Mouse (Mus musculus) MN1 (cell line): ENCODE data around the gene Tigit.

Experiments used
- DNase-seq: peaks from one replicate; pipeline ENCODE4 v3.0.0-alpha.2; 2016; ENCODE audit warnings: low spot score

The Tigit gene

GRCm38 (mm10) chr16:43668294-43668693 lies 4.3 kb upstream of the Tigit start:
- no peak for DNase-seq

- DNase-seq = no peak
Observed at GRCm38 (mm10) chr16:43664861-43665260, 915 bp upstream of the Tigit start.

DNA sequence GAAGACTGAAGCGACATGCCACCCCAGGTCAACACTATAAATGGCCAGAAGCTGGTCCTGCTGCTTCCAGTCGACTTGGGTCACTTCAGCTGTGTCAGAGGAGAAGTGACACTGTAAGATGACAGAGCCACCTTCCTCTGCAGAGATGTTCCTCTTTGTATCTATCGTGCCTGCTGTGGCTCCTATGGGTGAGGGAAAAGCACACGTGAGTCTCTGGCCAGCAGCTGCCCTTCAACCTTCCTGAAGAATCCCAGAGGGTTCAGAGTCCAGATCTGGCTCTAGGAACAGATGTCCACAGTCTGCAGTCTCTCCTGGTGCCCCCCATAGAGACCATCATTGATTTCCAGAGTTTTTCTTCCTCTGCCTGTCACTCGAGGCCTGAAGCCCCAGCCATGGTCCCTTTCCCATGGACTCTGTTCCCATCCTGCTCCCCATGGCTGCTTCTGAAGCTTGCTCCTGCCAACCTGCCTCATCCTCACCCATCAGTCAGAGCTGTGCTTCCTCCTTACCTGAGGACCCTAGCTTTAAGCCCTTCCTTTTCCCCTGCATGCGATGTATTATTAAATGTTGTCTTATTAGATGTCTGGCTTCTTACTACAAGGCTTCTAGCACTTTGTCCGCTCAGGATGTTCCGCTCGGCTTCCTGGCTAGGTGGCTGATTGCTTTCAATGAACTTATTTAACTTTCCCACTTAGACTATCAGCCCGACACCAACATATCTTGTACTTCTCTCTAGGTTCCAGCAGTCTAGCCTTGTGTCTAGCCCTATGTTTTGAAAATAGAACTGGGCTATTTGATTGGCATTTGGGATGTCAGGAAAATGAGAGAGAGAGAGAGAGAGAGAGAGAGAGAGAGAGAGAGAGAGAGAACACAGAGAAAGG lies 1.6 kb downstream of the Tigit start:
- no peak for DNase-seq

DNA sequence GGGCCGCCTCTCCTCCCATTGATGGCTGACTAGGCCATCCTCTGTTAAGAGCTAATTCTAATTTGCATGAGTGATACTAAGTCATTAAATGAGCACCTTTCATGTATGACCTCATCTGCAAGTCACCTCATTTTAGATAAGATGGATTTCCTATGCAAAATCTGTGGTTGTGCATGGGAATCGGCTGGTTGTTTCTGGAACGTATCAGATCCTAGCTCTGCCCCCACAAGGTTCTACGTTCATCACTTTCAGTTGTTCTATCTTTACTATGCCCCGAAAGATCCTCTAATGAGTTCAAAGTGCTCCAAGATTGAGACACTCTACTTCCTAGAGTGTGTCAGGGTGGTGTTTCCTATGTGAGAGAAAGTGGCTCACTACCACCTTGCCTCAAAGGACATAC lies 2.4 kb downstream of the Tigit start:
- no peak for DNase-seq

- DNase-seq = no peak
Observed at GRCm38 (mm10) chr16:43655183-43655787, 8.7 kb downstream of the Tigit start.

- DNase-seq = no peak
Observed at GRCm38 (mm10) chr16:43654269-43654668, 9.7 kb downstream of the Tigit start.

DNA sequence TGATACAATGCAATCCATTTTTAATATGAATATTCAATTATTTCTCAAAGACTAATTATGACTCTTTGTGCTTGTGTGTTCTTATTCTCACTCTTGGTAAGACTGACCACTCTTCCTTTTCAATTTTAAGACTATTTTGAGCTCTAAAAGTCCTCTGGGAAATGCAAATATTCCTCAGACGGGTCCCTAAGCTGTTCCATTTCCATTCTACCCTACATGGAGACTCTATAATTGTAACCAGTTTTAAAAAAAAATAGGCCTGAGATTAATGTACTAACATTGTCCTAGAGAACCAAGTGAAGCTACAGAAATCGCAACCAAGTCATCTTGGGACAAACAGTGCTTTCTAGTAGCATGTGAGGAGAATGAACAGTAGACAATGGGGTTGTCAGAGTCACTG lies 10.7 kb downstream of the Tigit start:
- DNase-seq = no peak

- no peak for DNase-seq
Observed at GRCm38 (mm10) chr16:43650355-43651080, 13.4 kb downstream of the Tigit start.

GRCm38 (mm10) chr16:43647641-43648040 lies 16.3 kb downstream of the Tigit start:
- no peak for DNase-seq

GRCm38 (mm10) chr16:43646943-43647342 lies 17.0 kb downstream of the Tigit start:
- no peak for DNase-seq

DNA sequence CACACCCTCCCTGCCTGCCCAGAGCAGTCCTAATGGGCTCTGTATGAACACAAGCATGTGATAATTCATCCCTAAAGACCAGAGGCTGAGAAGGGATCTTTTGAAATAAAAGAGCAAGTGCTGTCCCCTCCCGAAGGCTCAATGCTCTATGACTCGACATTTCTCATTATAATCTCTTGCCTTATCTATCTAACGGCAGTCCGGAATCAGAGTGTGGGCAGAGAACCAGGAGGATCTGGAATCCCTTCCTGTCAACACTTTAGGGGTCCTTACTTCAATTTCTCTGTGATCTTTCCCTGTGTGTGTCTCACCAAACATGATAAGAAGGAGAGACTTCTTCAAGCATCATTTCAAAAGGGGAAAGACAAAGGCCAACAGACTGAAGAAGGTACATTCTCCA lies 18.1 kb downstream of the Tigit start:
- no peak for DNase-seq

- no peak for DNase-seq
Observed at GRCm38 (mm10) chr16:43641230-43641629, 22.7 kb downstream of the Tigit start.

- DNase-seq = no peak
Observed at GRCm38 (mm10) chr16:43638406-43639049, 25.4 kb downstream of the Tigit start.

DNA sequence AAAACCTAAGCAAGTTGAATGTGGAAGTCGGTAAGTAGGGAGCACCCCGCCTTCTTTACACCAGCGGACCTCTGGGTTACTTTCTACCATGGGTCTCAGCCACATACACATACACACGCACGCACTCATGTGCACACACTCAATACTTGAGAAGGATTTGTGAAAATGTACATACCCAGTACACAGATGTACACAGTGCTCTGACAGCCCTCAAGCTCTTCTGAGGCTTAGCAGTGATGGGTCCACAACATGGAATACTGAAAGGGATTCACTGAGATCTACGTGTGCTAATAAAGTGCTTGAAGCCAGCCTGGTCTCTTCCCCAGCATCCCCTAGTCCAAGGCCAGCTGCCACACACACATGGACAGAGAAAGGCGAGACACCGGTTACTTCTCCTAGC lies 26.7 kb downstream of the Tigit start:
- no peak for DNase-seq

- no peak for DNase-seq
Observed at GRCm38 (mm10) chr16:43634037-43634436, 29.9 kb downstream of the Tigit start.

GRCm38 (mm10) chr16:43631758-43632157 lies 32.2 kb downstream of the Tigit start:
- no peak for DNase-seq

DNA sequence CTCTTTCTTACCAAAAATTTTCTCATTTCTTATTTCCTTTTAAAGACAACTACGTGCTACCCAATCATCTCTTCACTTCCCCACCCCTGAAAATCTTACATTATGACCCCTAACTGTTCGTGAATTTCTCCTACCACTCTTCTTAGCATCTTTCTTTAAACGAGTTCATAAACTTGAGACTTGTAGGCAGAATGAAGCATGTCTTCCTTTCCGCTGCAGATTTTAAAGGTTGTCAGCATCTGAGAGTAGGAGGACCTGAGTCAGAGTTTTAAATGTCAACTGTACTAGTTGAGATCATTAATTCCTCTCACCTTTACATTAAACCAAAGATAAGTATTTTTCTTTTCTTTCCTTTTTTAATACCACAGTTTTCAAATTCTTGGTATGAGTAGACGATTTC lies 35.3 kb downstream of the Tigit start:
- no peak for DNase-seq

DNA sequence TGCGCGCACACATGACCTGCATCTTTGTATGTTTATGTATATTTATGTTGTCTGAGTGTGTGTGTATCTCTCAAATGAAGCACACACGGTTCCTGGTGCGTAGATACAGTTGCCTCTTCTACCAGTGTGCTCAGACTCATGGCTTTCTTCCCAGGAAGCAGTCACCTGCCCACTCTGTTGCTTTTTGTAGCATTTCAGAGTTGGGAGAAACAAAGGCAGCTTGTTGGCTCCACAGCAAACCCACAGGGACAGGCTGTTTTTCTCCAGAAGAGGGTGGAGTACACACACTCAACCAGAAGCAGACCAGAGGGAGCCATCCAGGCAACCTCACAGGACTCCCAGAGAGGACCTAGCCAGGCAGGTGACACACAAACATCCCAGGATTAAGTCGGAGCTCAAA lies 38.0 kb downstream of the Tigit start:
- no peak for DNase-seq

GRCm38 (mm10) chr16:43625289-43625688 lies 38.7 kb downstream of the Tigit start:
- DNase-seq = no peak

GRCm38 (mm10) chr16:43624876-43625275 lies 39.1 kb downstream of the Tigit start:
- no peak for DNase-seq

GRCm38 (mm10) chr16:43623315-43624000 lies 40.5 kb downstream of the Tigit start:
- no peak for DNase-seq

DNA sequence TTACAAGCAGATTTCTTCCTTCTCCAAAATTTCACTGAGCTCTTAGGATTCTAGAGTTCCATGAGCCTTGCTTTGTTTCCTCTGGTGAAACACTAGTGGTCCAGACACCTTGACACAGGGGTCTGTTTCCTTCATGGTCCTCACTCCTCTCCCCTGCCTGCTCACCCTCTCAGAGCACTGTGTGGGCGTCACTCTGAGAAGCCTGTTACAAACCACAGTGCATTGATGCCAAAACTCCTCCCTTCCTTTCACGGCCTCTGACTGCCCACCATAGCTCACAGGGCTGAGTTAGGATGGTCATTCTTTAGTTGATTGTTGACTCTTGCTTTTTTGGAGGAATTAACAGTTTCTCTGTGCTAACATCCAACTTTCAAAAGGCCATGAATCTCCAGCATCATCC lies 43.6 kb downstream of the Tigit start:
- DNase-seq = no peak
